Mouse (Mus musculus): ENCODE data around the gene Maml3. TPM values are rescaled to one million over a fixed set of nuclear protein-coding genes. Genes with fewer than 3 reads are reported as not detected.

Maml3 gene
- polyA plus RNA-seq, 1 experiment from 2014 or later: 5.6 TPM

DNA sequence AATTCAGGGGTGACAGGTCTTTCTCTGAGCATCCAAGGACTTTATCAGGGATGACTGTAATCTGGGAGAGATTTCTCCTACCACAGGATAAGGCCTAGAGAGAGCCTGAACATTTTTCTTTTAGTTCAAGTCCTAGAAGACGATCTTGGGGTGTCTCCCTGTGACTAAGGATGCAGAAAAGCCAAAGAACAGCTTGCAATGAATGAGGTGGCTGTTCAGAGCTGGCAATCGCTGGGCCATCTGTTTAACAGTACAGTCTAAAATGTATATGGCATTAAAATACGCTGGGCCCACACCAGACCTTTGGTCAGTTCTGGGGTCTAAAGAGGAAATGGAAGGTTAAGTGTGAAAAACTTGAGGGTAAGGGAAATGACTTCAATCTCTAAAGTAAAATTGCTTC lies 377.4 kb downstream of the Maml3 start:
- ATAC-seq: no peak
- Histone ChIP-seq H3K27ac (ENCODE audit: low read length) (no peak overlapping the region), H3K9me3 (ENCODE audit: low read length) (no peaks in the 10 kb centered on the region), H3K4me1 (ENCODE audit: insufficient read depth, low read depth, low read length) (peaks cover 5% of the 10 kb centered on the region), H3K9ac (replicated peaks; ENCODE audit: low read depth) (no peak overlapping the region), H3K4me3 (ENCODE audit: low read depth, low read length) (no peak overlapping the region), H3K4me2 (replicated peaks; ENCODE audit: low read depth, low read length) (no peak overlapping the region), H3K36me3 (ENCODE audit: insufficient read depth, low read length) (no peaks in the 10 kb centered on the region), H3K27me3 (replicated peaks; ENCODE audit: insufficient read depth, low read length) (no peaks in the 10 kb centered on the region)
- DNase-seq (ENCODE audit: low spot score): no peak
- WGBS: 42% methylated on average over 3 of the region's 3 CpGs
- no peak for TF ChIP-seq CTCF (IDR thresholded peaks at IDR 0.05)
- TF ChIP-seq EP300 (IDR thresholded peaks at IDR 0.05): no peak

DNA sequence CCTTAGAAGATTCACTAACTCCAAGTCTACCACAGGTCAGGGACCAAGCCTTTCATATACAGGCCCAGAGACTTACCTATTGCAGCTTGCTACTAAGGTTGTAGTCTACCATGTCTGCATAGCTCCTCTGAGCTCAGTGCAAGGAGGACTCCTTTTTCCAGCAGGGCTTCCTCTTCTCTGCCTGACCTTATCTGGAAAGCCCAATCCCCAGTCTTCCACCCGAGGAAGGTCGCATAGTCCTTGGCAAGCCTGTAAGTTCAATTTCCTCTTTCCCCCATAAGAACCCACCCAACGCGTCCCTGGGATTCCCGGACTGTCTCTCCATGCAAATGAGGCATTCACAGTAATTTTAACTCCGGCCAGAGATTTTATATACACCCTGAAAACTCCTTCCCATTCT lies 378.6 kb downstream of the Maml3 start:
- DNase-seq (ENCODE audit: low spot score): no peak
- ATAC-seq: no peak
- H3K4me1 ChIP-seq (ENCODE audit: insufficient read depth, low read depth, low read length): peaks cover 5% of the 10 kb centered on the region
- no peak overlapping the region for H3K4me2 ChIP-seq (replicated peaks; ENCODE audit: low read depth, low read length)
- H3K27ac ChIP-seq (ENCODE audit: low read length): no peak overlapping the region
- H3K36me3 ChIP-seq (ENCODE audit: insufficient read depth, low read length): no peaks in the 10 kb centered on the region
- TF ChIP-seq EP300 (IDR thresholded peaks at IDR 0.05): no peak
- TF ChIP-seq CTCF (IDR thresholded peaks at IDR 0.05): no peak
- no peak overlapping the region for H3K9ac ChIP-seq (replicated peaks; ENCODE audit: low read depth)
- no peaks in the 10 kb centered on the region for H3K27me3 ChIP-seq (replicated peaks; ENCODE audit: insufficient read depth, low read length)
- H3K4me3 ChIP-seq (ENCODE audit: low read depth, low read length): no peak overlapping the region
- no peaks in the 10 kb centered on the region for H3K9me3 ChIP-seq (ENCODE audit: low read length)
- 67% methylated on average over 6 of the region's 6 CpGs for WGBS

DNA sequence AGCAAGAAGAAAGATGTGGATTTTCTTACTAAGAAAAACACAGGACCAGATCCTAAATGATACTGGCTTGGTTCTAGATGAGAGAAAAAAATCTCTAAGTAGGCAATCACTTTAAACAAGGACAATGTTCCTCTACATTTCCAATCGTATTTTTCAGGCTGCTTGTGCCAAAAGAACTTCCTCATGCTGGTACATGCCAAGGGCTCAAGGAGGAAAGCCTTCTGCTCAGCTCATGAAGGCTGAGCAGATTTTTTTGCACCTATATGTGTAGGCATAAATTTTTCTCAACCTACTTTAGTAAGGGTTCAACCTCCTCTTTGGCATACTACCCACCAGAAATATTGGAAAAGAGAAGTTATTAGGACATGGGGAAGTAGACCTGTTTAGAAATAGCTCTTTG lies 384.9 kb downstream of the Maml3 start:
- H3K9ac ChIP-seq (replicated peaks; ENCODE audit: low read depth): no peak overlapping the region
- no peaks in the 10 kb centered on the region for H3K36me3 ChIP-seq (ENCODE audit: insufficient read depth, low read length)
- H3K4me2 ChIP-seq (replicated peaks; ENCODE audit: low read depth, low read length): no peak overlapping the region
- DNase-seq (ENCODE audit: low spot score) (no peak), ATAC-seq (no peak)
- H3K4me1 ChIP-seq (ENCODE audit: insufficient read depth, low read depth, low read length): peaks cover 3% of the 10 kb centered on the region; the same call in 1 of the 2 replicates
- no peaks in the 10 kb centered on the region for H3K27me3 ChIP-seq (replicated peaks; ENCODE audit: insufficient read depth, low read length)
- H3K27ac ChIP-seq (ENCODE audit: low read length): 0 out of 2 replicates have a peak overlapping the region, but pooled peaks have one; percentile 38
- no peak overlapping the region for H3K4me3 ChIP-seq (ENCODE audit: low read depth, low read length)
- 17% methylated on average over 1 of the region's 1 CpGs for WGBS
- TF ChIP-seq EP300 (IDR thresholded peaks at IDR 0.05): no peak
- no peak for TF ChIP-seq CTCF (IDR thresholded peaks at IDR 0.05)
- no peaks in the 10 kb centered on the region for H3K9me3 ChIP-seq (ENCODE audit: low read length)

DNA sequence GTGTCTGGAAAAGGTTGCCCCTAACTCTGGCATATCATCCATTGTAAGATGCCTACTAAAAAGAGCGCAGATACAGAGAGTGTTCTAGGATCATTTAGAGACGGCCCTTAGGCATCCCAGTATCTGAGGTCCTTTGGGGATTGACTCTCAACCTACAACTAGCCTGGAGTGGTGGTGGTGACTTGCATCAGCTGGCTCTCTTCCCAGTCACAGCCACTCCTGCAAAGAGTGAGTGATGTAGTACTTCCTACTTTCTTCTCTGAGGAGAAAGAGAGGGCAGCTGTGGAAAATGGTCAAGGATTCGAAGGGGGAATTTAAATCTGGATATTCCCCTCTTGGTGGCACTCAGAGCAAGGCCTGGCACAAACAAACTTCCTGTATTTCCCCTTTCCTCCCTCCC lies 385.5 kb downstream of the Maml3 start:
- DNase-seq (ENCODE audit: low spot score) (peak; percentile 88), ATAC-seq (peak; percentile 70)
- Histone ChIP-seq H3K9me3 (ENCODE audit: low read length) (no peaks in the 10 kb centered on the region), H3K4me3 (ENCODE audit: low read depth, low read length) (no peak overlapping the region), H3K36me3 (ENCODE audit: insufficient read depth, low read length) (no peaks in the 10 kb centered on the region), H3K27ac (ENCODE audit: low read length) (no peak overlapping the region), H3K4me2 (replicated peaks; ENCODE audit: low read depth, low read length) (no peak overlapping the region), H3K9ac (replicated peaks; ENCODE audit: low read depth) (no peak overlapping the region), H3K4me1 (ENCODE audit: insufficient read depth, low read depth, low read length) (peaks cover 3% of the 10 kb centered on the region; the same call in 1 of the 2 replicates), H3K27me3 (replicated peaks; ENCODE audit: insufficient read depth, low read length) (no peaks in the 10 kb centered on the region)
- TF ChIP-seq EP300 (IDR thresholded peaks at IDR 0.05) (no peak), CTCF (IDR thresholded peaks at IDR 0.05) (0 out of 2 replicates have a peak, but pooled peaks have one; percentile 23)
- WGBS: 47% methylated on average over 3 of the region's 3 CpGs

DNA sequence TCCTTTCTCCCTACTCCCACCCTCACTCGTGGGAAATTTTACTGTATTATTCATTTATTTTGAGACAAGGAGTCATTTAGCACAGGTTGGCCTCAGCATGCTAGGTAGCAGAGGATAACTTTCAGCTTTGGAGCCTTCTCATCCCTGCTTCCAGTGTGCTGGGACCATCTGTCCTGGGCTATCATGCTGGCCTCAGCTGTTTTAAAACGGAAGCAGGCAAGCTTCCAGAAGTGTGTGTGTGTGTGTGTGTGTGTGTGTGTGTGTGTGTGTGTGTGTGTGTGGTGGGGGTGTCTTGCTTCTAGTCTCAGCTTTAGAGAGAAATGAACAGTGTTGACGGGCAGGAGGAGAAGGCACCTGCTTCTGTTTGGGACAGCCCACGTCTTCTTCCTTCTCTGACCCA lies 387.0 kb downstream of the Maml3 start:
- H3K27ac ChIP-seq (ENCODE audit: low read length): no peak overlapping the region
- no peaks in the 10 kb centered on the region for H3K27me3 ChIP-seq (replicated peaks; ENCODE audit: insufficient read depth, low read length)
- peaks cover 11% of the 10 kb centered on the region for H3K4me1 ChIP-seq (ENCODE audit: insufficient read depth, low read depth, low read length)
- H3K4me3 ChIP-seq (ENCODE audit: low read depth, low read length): no peak overlapping the region
- ATAC-seq (no peak), DNase-seq (ENCODE audit: low spot score) (no peak)
- TF ChIP-seq EP300 (IDR thresholded peaks at IDR 0.05) (no peak), CTCF (IDR thresholded peaks at IDR 0.05) (no peak)
- WGBS: 46% methylated on average over 4 of the region's 4 CpGs
- H3K9me3 ChIP-seq (ENCODE audit: low read length): no peaks in the 10 kb centered on the region
- H3K9ac ChIP-seq (replicated peaks; ENCODE audit: low read depth): no peak overlapping the region
- H3K36me3 ChIP-seq (ENCODE audit: insufficient read depth, low read length): no peaks in the 10 kb centered on the region
- H3K4me2 ChIP-seq (replicated peaks; ENCODE audit: low read depth, low read length): no peak overlapping the region

DNA sequence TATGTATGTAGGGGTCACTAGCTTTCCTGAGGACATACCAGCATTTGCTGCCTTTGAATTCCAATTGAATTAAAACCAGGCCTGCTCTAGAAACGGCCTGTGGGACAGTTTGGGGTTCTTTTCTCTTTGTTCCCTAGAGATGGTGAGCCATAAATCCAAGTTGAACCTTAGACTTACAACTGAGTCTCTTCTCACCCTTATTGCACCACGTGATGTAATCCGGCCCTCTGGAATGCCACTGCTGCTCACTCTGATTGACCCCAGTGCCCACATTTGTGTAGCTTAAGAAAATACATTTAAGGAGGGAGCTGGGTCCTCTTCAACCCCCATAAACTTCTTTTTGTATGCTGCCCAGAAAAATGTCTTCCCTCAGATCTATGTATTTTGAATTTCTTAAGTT lies 387.4 kb downstream of the Maml3 start:
- TF ChIP-seq CTCF (IDR thresholded peaks at IDR 0.05): no peak
- TF ChIP-seq EP300 (IDR thresholded peaks at IDR 0.05): no peak
- no peak for ATAC-seq
- WGBS: 60% methylated on average over 3 of the region's 3 CpGs
- Histone ChIP-seq H3K36me3 (ENCODE audit: insufficient read depth, low read length) (no peaks in the 10 kb centered on the region), H3K4me2 (replicated peaks; ENCODE audit: low read depth, low read length) (no peak overlapping the region), H3K27ac (ENCODE audit: low read length) (no peak overlapping the region), H3K27me3 (replicated peaks; ENCODE audit: insufficient read depth, low read length) (no peaks in the 10 kb centered on the region), H3K9me3 (ENCODE audit: low read length) (no peaks in the 10 kb centered on the region), H3K4me3 (ENCODE audit: low read depth, low read length) (no peak overlapping the region), H3K9ac (replicated peaks; ENCODE audit: low read depth) (no peak overlapping the region), H3K4me1 (ENCODE audit: insufficient read depth, low read depth, low read length) (peaks cover 11% of the 10 kb centered on the region)
- no peak for DNase-seq (ENCODE audit: low spot score)

DNA sequence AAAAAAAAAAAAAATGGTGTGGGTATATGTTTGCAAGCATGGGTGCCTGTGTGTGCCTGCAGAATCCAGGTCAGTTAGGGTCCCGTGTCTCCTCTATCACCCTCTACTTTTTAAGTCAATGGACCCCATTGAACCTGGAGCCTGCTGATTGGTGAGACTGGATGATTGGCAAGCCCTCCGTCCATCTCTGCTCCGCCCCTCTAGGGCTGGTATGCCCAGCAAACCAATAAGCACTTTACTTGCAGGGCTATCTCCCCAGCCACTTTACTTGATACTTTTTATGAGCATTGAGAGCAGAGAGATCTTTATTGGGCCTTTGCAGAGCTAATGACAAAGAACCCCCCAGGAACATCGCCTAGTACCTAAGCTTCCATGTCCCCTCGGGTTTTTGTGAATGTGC lies 390.4 kb downstream of the Maml3 start:
- Histone ChIP-seq H3K4me3 (ENCODE audit: low read depth, low read length) (no peak overlapping the region), H3K36me3 (ENCODE audit: insufficient read depth, low read length) (no peaks in the 10 kb centered on the region), H3K9ac (replicated peaks; ENCODE audit: low read depth) (no peak overlapping the region), H3K9me3 (ENCODE audit: low read length) (no peaks in the 10 kb centered on the region), H3K27ac (ENCODE audit: low read length) (no peak overlapping the region), H3K4me1 (ENCODE audit: insufficient read depth, low read depth, low read length) (peaks cover 19% of the 10 kb centered on the region), H3K4me2 (replicated peaks; ENCODE audit: low read depth, low read length) (no peak overlapping the region), H3K27me3 (replicated peaks; ENCODE audit: insufficient read depth, low read length) (no peaks in the 10 kb centered on the region)
- WGBS: 81% methylated on average over 5 of the region's 5 CpGs
- no peak for ATAC-seq
- TF ChIP-seq EP300 (IDR thresholded peaks at IDR 0.05) (no peak), CTCF (IDR thresholded peaks at IDR 0.05) (no peak)
- DNase-seq (ENCODE audit: low spot score): no peak

Measured in lung, postnatal 0 days (tissue).